Mouse (Mus musculus) neural tube, embryonic 13.5 days (tissue): Measurements from ENCODE around the gene Bin2. TPM values are rescaled to one million over a fixed set of nuclear protein-coding genes. Genes with fewer than 3 reads are reported as not detected.

ENCODE experiments used
- ATAC-seq: fragments of 200-750 bp; cut with Nextera tagmentation; 2 replicates; pipeline ENCODE4 v1.8.0; 2017; ENCODE audit warnings: low read depth, mild to moderate bottlenecking, moderate TSS enrichment, moderate library complexity
- H3K27ac ChIP-seq: fragments of 300-500 bp; sonication (generic); replicated peaks from 2 replicates; pipeline ENCODE4 v1.5.1; 2015; ENCODE audit warnings: moderate library complexity, mild to moderate bottlenecking, inconsistent platforms
- H3K27me3 ChIP-seq: fragments of 300-500 bp; sonication (generic); 2 replicates; pipeline ENCODE4 v1.6.1; 2015; ENCODE audit warnings: mild to moderate bottlenecking, inconsistent platforms
- H3K36me3 ChIP-seq: fragments of 300-500 bp; sonication (generic); 2 replicates; pipeline ENCODE4 v1.6.1; 2015; ENCODE audit warnings: mild to moderate bottlenecking, inconsistent platforms
- H3K4me1 ChIP-seq: fragments of 300-500 bp; sonication (generic); replicated peaks from 2 replicates; pipeline ENCODE4 v1.6.1; 2015; ENCODE audit warnings: inconsistent platforms
- H3K4me2 ChIP-seq: fragments of 300-500 bp; sonication (generic); 2 replicates; pipeline ENCODE4 v1.6.1; 2015; ENCODE audit warnings: inconsistent platforms, mild to moderate bottlenecking, moderate library complexity
- H3K4me3 ChIP-seq: fragments of 300-500 bp; sonication (generic); 2 replicates; pipeline ENCODE4 v1.5.1; 2015; ENCODE audit warnings: mild to moderate bottlenecking, inconsistent platforms
- H3K9ac ChIP-seq: fragments of 300-500 bp; sonication (generic); 2 replicates; pipeline ENCODE4 v1.6.1; 2015; ENCODE audit warnings: moderate library complexity, mild to moderate bottlenecking, inconsistent platforms
- H3K9me3 ChIP-seq: fragments of 300-500 bp; sonication (generic); 2 replicates; pipeline ENCODE4 v1.6.1; 2016; ENCODE audit warnings: inconsistent platforms
- WGBS: fragments of 180-500 bp; shearing (Covaris S2); methylation state at CpG from one replicate; pipeline ENCODE4 v1.1.7; 2015; 5-methylcytosine and 5-hydroxymethylcytosine counted together
- polyA plus RNA-seq: library from polyadenylated mRNA; unstranded; fragments of >200 nt; fragmentation: Nextera tagmentation; extraction: Ambion mirVana; gene quantifications from 2 replicates; pipeline ENCODE4 v1.2.1, GENCODE M21; 2015

The Bin2 gene
- polyA plus RNA-seq, 1 experiment from 2014 or later: 2.8 TPM

GRCm38 (mm10) chr15:100681770-100682169 is 12.4 kb upstream of the Bin2 start:
- no peak overlapping the region for H3K4me3 ChIP-seq
- H3K4me1 ChIP-seq: 0 out of 2 replicates have a peak, but pooled peaks cover 3% of the 10 kb centered on the region
- H3K9me3 ChIP-seq: no peaks in the 10 kb centered on the region
- no peak overlapping the region for H3K27ac ChIP-seq
- 34% methylated on average over 7 of the region's 7 CpGs for WGBS
- H3K27me3 ChIP-seq: peaks cover 8% of the 10 kb centered on the region; the same call in 1 of the 2 replicates
- no peak overlapping the region for H3K9ac ChIP-seq
- no peak overlapping the region for H3K4me2 ChIP-seq
- H3K36me3 ChIP-seq: no peaks in the 10 kb centered on the region
- ATAC-seq: no peak

GRCm38 (mm10) chr15:100680381-100680780 is 11.0 kb upstream of the Bin2 start:
- Histone ChIP-seq H3K4me2 (no peak overlapping the region), H3K27me3 (peaks cover 7% of the 10 kb centered on the region; the same call in 1 of the 2 replicates), H3K4me3 (no peak overlapping the region), H3K36me3 (no peaks in the 10 kb centered on the region), H3K27ac (no peak overlapping the region), H3K9me3 (no peaks in the 10 kb centered on the region), H3K9ac (no peak overlapping the region), H3K4me1 (0 out of 2 replicates have a peak, but pooled peaks cover 3% of the 10 kb centered on the region)
- ATAC-seq: no peak
- 54% methylated on average over 3 of the region's 3 CpGs for WGBS

- Histone ChIP-seq H3K4me2 (no peak overlapping the region), H3K9ac (no peak overlapping the region), H3K4me3 (no peak overlapping the region), H3K4me1 (peaks cover 3% of the 10 kb centered on the region; the same call in 1 of the 2 replicates), H3K9me3 (no peaks in the 10 kb centered on the region), H3K27me3 (no peaks in the 10 kb centered on the region), H3K27ac (no peak overlapping the region), H3K36me3 (no peaks in the 10 kb centered on the region)
- no peak for ATAC-seq
- WGBS: 86% methylated on average over 14 of the region's 14 CpGs
Observed at GRCm38 (mm10) chr15:100679005-100679404, 9.7 kb upstream of the Bin2 start.

GRCm38 (mm10) chr15:100678581-100678980 is 9.2 kb upstream of the Bin2 start:
- Histone ChIP-seq H3K4me1 (peaks cover 3% of the 10 kb centered on the region; the same call in 1 of the 2 replicates), H3K36me3 (no peaks in the 10 kb centered on the region), H3K9ac (no peak overlapping the region), H3K27me3 (no peaks in the 10 kb centered on the region), H3K9me3 (no peaks in the 10 kb centered on the region), H3K4me3 (no peak overlapping the region), H3K4me2 (no peak overlapping the region), H3K27ac (no peak overlapping the region)
- WGBS: 86% methylated on average over 12 of the region's 12 CpGs
- ATAC-seq: no peak

- ATAC-seq: no peak
- Histone ChIP-seq H3K36me3 (no peaks in the 10 kb centered on the region), H3K4me2 (no peak overlapping the region), H3K27ac (no peak overlapping the region), H3K27me3 (no peaks in the 10 kb centered on the region), H3K4me1 (peaks cover 3% of the 10 kb centered on the region; the same call in 1 of the 2 replicates), H3K9me3 (no peaks in the 10 kb centered on the region), H3K4me3 (no peak overlapping the region), H3K9ac (no peak overlapping the region)
- WGBS: 78% methylated on average over 8 of the region's 8 CpGs
Observed at GRCm38 (mm10) chr15:100677675-100678074, 8.3 kb upstream of the Bin2 start.

GRCm38 (mm10) chr15:100676521-100676920 is 7.2 kb upstream of the Bin2 start:
- WGBS: 86% methylated on average over 1 of the region's 1 CpGs
- Histone ChIP-seq H3K27me3 (no peaks in the 10 kb centered on the region), H3K9ac (no peak overlapping the region), H3K9me3 (no peaks in the 10 kb centered on the region), H3K4me3 (no peak overlapping the region), H3K27ac (no peak overlapping the region), H3K36me3 (no peaks in the 10 kb centered on the region), H3K4me1 (peaks cover 3% of the 10 kb centered on the region; the same call in 1 of the 2 replicates), H3K4me2 (no peak overlapping the region)
- no peak for ATAC-seq

- H3K27me3 ChIP-seq: no peaks in the 10 kb centered on the region
- H3K27ac ChIP-seq: no peak overlapping the region
- H3K9me3 ChIP-seq: no peaks in the 10 kb centered on the region
- no peaks in the 10 kb centered on the region for H3K36me3 ChIP-seq
- 70% methylated on average over 3 of the region's 3 CpGs for WGBS
- no peak overlapping the region for H3K9ac ChIP-seq
- H3K4me1 ChIP-seq: peaks cover 2% of the 10 kb centered on the region; the same call in 1 of the 2 replicates
- H3K4me2 ChIP-seq: no peak overlapping the region
- no peak for ATAC-seq
- H3K4me3 ChIP-seq: no peak overlapping the region
Observed at GRCm38 (mm10) chr15:100675486-100675885, 6.1 kb upstream of the Bin2 start.

- no peaks in the 10 kb centered on the region; the same call in 1 of the 2 replicates for H3K4me1 ChIP-seq
- ATAC-seq: no peak
- 90% methylated on average over 10 of the region's 10 CpGs for WGBS
Observed at GRCm38 (mm10) chr15:100674566-100674965, 5.2 kb upstream of the Bin2 start.

GRCm38 (mm10) chr15:100673585-100674391 is 4.4 kb upstream of the Bin2 start:
- WGBS: 48% methylated on average over 12 of the region's 12 CpGs
- no peak overlapping the region for H3K9ac ChIP-seq
- H3K4me2 ChIP-seq: no peak overlapping the region
- no peak overlapping the region for H3K27ac ChIP-seq
- H3K36me3 ChIP-seq: no peaks in the 10 kb centered on the region
- H3K27me3 ChIP-seq: no peaks in the 10 kb centered on the region
- no peak overlapping the region for H3K4me3 ChIP-seq
- no peaks in the 10 kb centered on the region; the same call in 1 of the 2 replicates for H3K4me1 ChIP-seq
- H3K9me3 ChIP-seq: no peaks in the 10 kb centered on the region
- ATAC-seq: no peak

More at GRCm38 (mm10) chr15:100674566-100674965, 5.2 kb upstream of the Bin2 start:
- H3K9me3 ChIP-seq: no peaks in the 10 kb centered on the region
- H3K27ac ChIP-seq: no peak overlapping the region
- no peak overlapping the region for H3K9ac ChIP-seq
- no peaks in the 10 kb centered on the region for H3K27me3 ChIP-seq
- H3K4me2 ChIP-seq: no peak overlapping the region
- no peak overlapping the region for H3K4me3 ChIP-seq
- no peaks in the 10 kb centered on the region for H3K36me3 ChIP-seq

- H3K9ac ChIP-seq: no peak overlapping the region
- H3K4me1 ChIP-seq: peaks cover 12% of the 10 kb centered on the region
- no peaks in the 10 kb centered on the region for H3K9me3 ChIP-seq
- 54% methylated on average over 5 of the region's 5 CpGs for WGBS
- ATAC-seq: no peak
- H3K27ac ChIP-seq: no peak overlapping the region
- no peak overlapping the region for H3K4me2 ChIP-seq
- H3K27me3 ChIP-seq: peaks cover 6% of the 10 kb centered on the region
- no peak overlapping the region for H3K4me3 ChIP-seq
- no peaks in the 10 kb centered on the region for H3K36me3 ChIP-seq
Observed at GRCm38 (mm10) chr15:100670833-100671232, 1.5 kb upstream of the Bin2 start.

- no peak overlapping the region for H3K4me3 ChIP-seq
- peaks cover 10% of the 10 kb centered on the region for H3K27me3 ChIP-seq
- no peaks in the 10 kb centered on the region for H3K9me3 ChIP-seq
- WGBS: 65% methylated on average over 8 of the region's 8 CpGs
- H3K36me3 ChIP-seq: no peaks in the 10 kb centered on the region
- no peak overlapping the region for H3K4me2 ChIP-seq
- no peak overlapping the region for H3K27ac ChIP-seq
- H3K4me1 ChIP-seq: peaks cover 15% of the 10 kb centered on the region
- H3K9ac ChIP-seq: no peak overlapping the region
- ATAC-seq: no peak
Observed at GRCm38 (mm10) chr15:100670004-100670403, 651 bp upstream of the Bin2 start.

GRCm38 (mm10) chr15:100667871-100668545 is 1.3 kb downstream of the Bin2 start:
- Histone ChIP-seq H3K9me3 (no peaks in the 10 kb centered on the region), H3K4me2 (no peak overlapping the region), H3K9ac (no peak overlapping the region), H3K4me3 (no peak overlapping the region), H3K36me3 (no peaks in the 10 kb centered on the region), H3K4me1 (peaks cover 15% of the 10 kb centered on the region; the same call in 1 of the 2 replicates), H3K27ac (no peak overlapping the region), H3K27me3 (peaks cover 14% of the 10 kb centered on the region)
- WGBS: 85% methylated on average over 5 of the region's 5 CpGs
- no peak for ATAC-seq
